Mouse (Mus musculus) intestine, embryonic 16.5 days (tissue): ENCODE results near the gene Spata31d1b. TPM values are rescaled to one million over a fixed set of nuclear protein-coding genes. Genes with fewer than 3 reads are reported as not detected.

ENCODE experiments used
- ATAC-seq: fragments of 200-750 bp; cut with Nextera tagmentation; 2 replicates; pipeline ENCODE4 v1.8.0; 2017; ENCODE audit warnings: moderate TSS enrichment, moderate library complexity
- H3K27ac ChIP-seq: fragments of 300-500 bp; sonication (generic); 2 replicates; pipeline ENCODE4 v1.5.1; 2014; ENCODE audit warnings: mild to moderate bottlenecking, low read length
- H3K27me3 ChIP-seq: fragments of 300-500 bp; sonication (generic); replicated peaks from 2 replicates; pipeline ENCODE4 v1.6.1; 2014; ENCODE audit warnings: low read length, control low read depth, mixed read lengths; ENCODE audit not compliant: control insufficient read depth, insufficient read depth
- H3K36me3 ChIP-seq: fragments of 300-500 bp; sonication (generic); 2 replicates; pipeline ENCODE4 v1.6.1; 2014; ENCODE audit warnings: low read length, control low read depth; ENCODE audit not compliant: control insufficient read depth, insufficient read depth
- H3K4me1 ChIP-seq: fragments of 300-500 bp; sonication (generic); 2 replicates; pipeline ENCODE4 v1.6.1; 2014; ENCODE audit warnings: low read length, control low read depth, mixed read lengths; ENCODE audit not compliant: control insufficient read depth, insufficient read depth
- H3K4me2 ChIP-seq: fragments of 300-500 bp; sonication (generic); 2 replicates; pipeline ENCODE4 v1.6.1; 2014; ENCODE audit warnings: low read depth, low read length, control low read depth
- H3K4me3 ChIP-seq: fragments of 300-500 bp; sonication (generic); 2 replicates; pipeline ENCODE4 v1.5.1; 2014; ENCODE audit warnings: mild to moderate bottlenecking, low read length
- H3K9ac ChIP-seq: fragments of 300-500 bp; sonication (generic); 2 replicates; pipeline ENCODE4 v1.6.1; 2014; ENCODE audit warnings: low read depth, low read length
- H3K9me3 ChIP-seq: fragments of 300-500 bp; sonication (generic); 2 replicates; pipeline ENCODE4 v1.6.1; 2016; ENCODE audit warnings: low read length, control low read depth; ENCODE audit not compliant: control insufficient read depth
- WGBS: fragments of 180-500 bp; shearing (Covaris S2); extraction: QIAGEN DNeasy Blood & Tissue Kit; methylation state at CpG from one replicate; pipeline ENCODE4 v1.1.7; 2014; 5-methylcytosine and 5-hydroxymethylcytosine counted together
- polyA plus RNA-seq: library from polyadenylated mRNA; unstranded; fragments of >200 nt; fragmentation: Nextera tagmentation; extraction: Ambion mirVana; gene quantifications from 2 replicates; pipeline ENCODE4 v1.2.1, GENCODE M21; 2015

Gene Spata31d1b
- polyA plus RNA-seq, 1 experiment from 2014 or later, result not detected

DNA sequence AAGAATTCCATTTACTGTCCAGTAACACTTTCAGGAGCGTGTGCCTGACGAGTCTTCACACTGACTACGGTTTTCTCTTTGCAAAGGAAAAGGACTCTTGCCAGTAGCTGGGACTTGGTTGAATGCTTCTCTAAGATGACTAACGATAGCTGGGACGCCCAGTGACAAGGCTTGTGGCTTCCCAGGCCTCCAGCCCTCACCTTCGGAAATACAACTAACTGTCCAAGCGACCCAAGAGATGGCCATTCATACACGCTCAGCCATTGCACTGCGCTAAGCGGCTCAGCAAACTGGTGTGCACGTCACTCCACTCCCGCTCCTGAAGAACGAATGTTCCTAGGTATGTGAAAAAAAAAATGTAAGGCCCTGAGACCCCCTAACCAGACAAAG lies 37.3 kb upstream of the Spata31d1b start:
- no peaks in the 10 kb centered on the region for H3K9me3 ChIP-seq
- peak overlapping the region; percentile 84 for H3K9ac ChIP-seq
- peak overlapping the region; percentile 84 for H3K4me3 ChIP-seq
- no peaks in the 10 kb centered on the region for H3K27me3 ChIP-seq
- no peak for ATAC-seq
- H3K27ac ChIP-seq, result peak overlapping the region; percentile 78
- H3K4me1 ChIP-seq, result peaks cover 13% of the 10 kb centered on the region
- H3K36me3 ChIP-seq, result no peaks in the 10 kb centered on the region
- 2% methylated on average over 13 of the region's 13 CpGs for WGBS
- H3K4me2 ChIP-seq, result peak overlapping the region; percentile 78

DNA sequence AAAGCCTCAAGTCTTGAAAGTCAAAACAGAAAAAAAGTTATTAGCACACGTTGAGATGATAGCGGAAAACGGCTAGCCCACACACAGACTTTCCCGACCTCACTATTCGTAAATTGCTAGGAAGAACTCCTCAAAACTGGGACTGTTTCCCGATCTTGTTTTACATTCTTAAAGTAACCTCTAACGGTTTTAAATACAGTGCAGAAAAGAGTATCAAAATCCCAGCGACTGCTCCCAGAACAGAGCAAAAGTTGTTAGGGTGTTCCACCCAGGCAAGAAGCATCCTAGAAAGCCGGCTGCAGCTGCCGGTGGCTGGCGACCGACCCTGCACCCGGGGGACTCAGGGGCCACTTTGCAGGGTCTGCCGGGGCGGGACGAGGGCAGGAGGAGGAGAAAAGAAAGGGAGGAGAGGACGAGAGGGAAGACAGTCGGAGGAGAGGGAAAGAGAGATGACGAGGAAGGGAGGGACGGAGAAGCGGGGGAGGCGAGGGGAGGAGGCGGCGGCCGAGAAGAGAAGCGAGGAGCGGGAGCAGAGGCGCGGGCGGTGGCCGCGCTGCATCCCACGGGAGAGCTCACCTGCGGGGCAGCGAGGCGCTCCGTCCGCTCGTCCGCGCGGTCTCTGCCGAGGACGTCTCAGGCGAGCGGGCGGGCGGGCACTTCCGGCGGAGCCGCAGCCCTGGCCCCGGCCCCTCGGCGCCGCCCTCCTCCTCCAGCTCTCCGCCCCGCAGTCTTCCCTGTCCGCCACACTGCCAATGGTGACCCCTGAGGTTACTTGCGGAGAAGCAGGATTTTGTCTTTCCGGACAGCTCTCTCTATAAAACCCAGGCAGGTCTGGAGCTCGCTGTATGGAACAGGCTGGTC lies 36.7 kb upstream of the Spata31d1b start, which contains the start of gene Golm1:
Gene Golm1, minus strand, starts transcription at position 661 of the 861 bp plus-strand sequence.
- Histone ChIP-seq H3K4me3 (peak within 1 kb of the TSS; percentile 84), H3K9ac (peak within 1 kb of the TSS; percentile 84), H3K4me1 (peaks cover 13% of the 10 kb centered on the region), H3K9me3 (no peaks in the 10 kb centered on the region), H3K27ac (peak within 1 kb of the TSS; percentile 78), H3K27me3 (no peaks in the 10 kb centered on the region), H3K4me2 (peak within 1 kb of the TSS; percentile 78), H3K36me3 (no peaks in the 10 kb centered on the region)
- peak; percentile 92 for ATAC-seq
- under 1% methylated on average over 27 of the region's 61 CpGs for WGBS

- Histone ChIP-seq H3K27me3 (no peaks in the 10 kb centered on the region), H3K9me3 (no peaks in the 10 kb centered on the region), H3K4me2 (no peak overlapping the region), H3K36me3 (no peaks in the 10 kb centered on the region), H3K27ac (no peak overlapping the region), H3K4me3 (no peak overlapping the region), H3K4me1 (peaks cover 13% of the 10 kb centered on the region), H3K9ac (no peak overlapping the region)
- ATAC-seq, result no peak
- 69% methylated on average over 12 of the region's 12 CpGs for WGBS
Observed at GRCm38 (mm10) chr13:59676316-59677229, 35.5 kb upstream of the Spata31d1b start.

DNA sequence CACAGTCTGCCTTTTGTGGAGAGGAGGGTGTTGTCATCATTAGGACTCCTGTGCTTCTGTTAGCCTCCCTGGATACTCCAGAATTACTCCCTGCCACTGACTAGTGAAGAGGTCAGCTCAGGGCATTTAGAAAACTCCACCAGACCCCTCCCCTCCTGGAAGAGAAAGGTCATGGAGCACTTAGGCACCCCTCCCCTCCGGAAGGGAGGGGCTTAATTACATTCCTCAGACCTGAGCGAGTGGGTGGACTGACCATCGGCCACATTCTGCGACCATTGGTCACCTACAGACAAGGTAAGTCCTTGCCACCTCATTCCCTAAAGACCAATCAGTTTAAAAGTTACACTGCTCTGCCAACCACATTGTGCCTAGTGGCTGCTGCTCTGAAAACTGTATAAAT lies 32.8 kb upstream of the Spata31d1b start:
- Histone ChIP-seq H3K4me1 (peaks cover 2% of the 10 kb centered on the region), H3K4me2 (no peak overlapping the region), H3K27ac (no peak overlapping the region), H3K4me3 (no peak overlapping the region), H3K9ac (no peak overlapping the region), H3K27me3 (no peaks in the 10 kb centered on the region), H3K9me3 (no peaks in the 10 kb centered on the region), H3K36me3 (no peaks in the 10 kb centered on the region)
- WGBS, result 24% methylated on average over 4 of the region's 4 CpGs
- no peak for ATAC-seq

DNA sequence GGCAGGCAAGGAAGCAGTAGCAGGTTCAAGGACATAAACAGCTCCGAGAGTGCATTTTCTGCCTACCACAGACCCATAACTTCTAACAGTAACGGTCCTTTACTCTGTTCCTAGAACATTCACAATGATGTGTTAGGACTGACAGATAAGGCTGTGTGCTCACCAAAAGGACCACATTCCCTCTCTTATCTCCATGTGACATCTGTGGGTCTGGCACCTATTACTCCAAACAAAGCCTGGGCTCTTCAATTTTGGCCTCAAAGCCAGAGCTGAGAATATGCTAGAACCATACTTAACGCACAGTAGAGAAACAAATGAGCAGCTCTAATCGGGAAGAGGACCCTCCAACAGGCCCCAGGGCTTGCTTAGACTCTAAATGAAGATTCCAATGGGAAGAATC lies 32.2 kb upstream of the Spata31d1b start:
- H3K36me3 ChIP-seq, result no peaks in the 10 kb centered on the region
- H3K9ac ChIP-seq, result no peak overlapping the region
- no peaks in the 10 kb centered on the region for H3K4me1 ChIP-seq
- no peak overlapping the region for H3K27ac ChIP-seq
- no peak overlapping the region for H3K4me3 ChIP-seq
- no peaks in the 10 kb centered on the region for H3K27me3 ChIP-seq
- no peak for ATAC-seq
- no peak overlapping the region for H3K4me2 ChIP-seq
- H3K9me3 ChIP-seq, result no peaks in the 10 kb centered on the region
- 64% methylated on average over 4 of the region's 4 CpGs for WGBS

DNA sequence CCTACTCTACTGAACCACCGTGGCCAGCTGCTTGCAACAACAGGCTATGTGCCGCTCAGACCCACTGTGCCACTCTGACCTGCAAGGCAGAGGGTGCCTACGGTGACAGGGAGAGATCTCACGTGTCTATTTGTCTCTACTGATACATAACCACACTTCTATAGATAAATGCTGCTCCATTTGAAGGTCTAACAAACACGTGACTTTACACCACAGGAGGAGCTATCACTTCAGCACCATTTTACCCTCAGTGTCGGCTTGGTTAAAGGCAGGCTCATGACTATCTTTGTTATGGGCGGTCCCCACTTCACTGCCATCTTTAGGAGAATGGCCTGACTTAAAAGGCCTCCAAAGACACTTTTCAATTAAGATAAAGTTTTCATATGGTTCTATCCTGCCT lies 29.5 kb upstream of the Spata31d1b start:
- WGBS, result 18% methylated on average over 7 of the region's 7 CpGs
- no peak for ATAC-seq
- no peaks in the 10 kb centered on the region for H3K27me3 ChIP-seq

DNA sequence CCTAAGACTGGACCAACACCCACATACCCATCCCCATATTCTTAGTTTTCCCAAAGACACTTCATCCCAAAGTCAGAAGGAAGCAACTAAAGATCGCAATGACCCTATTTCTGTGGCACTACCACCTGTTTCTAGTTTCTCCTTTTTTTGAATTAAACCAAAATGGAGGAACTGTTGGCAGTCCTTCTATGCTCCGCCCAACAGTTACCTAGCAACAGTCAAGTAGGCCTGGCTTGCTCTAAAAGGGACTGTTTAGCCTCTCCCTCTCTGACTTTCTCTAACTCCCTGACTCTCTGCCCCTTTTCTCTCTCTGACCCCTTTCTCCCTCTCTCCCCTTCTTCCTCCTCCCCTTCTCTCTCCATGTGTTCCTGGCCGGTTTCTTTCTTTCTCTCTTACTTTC lies 26.8 kb upstream of the Spata31d1b start:
- no peak overlapping the region for H3K4me2 ChIP-seq
- 76% methylated on average over 3 of the region's 3 CpGs for WGBS
- no peaks in the 10 kb centered on the region for H3K36me3 ChIP-seq
- no peaks in the 10 kb centered on the region for H3K4me1 ChIP-seq
- no peak overlapping the region for H3K27ac ChIP-seq
- H3K9ac ChIP-seq, result no peak overlapping the region
- H3K27me3 ChIP-seq, result no peaks in the 10 kb centered on the region
- H3K4me3 ChIP-seq, result no peak overlapping the region
- no peaks in the 10 kb centered on the region for H3K9me3 ChIP-seq
- ATAC-seq, result no peak

More for the DNA sequence above, 29.5 kb upstream of the Spata31d1b start:
- no peaks in the 10 kb centered on the region for H3K4me1 ChIP-seq
- no peak overlapping the region for H3K27ac ChIP-seq
- H3K36me3 ChIP-seq, result no peaks in the 10 kb centered on the region
- H3K9me3 ChIP-seq, result no peaks in the 10 kb centered on the region
- H3K4me2 ChIP-seq, result no peak overlapping the region
- H3K9ac ChIP-seq, result no peak overlapping the region
- no peak overlapping the region for H3K4me3 ChIP-seq

GRCm38 (mm10) chr13:59688338-59688770 lies 23.7 kb upstream of the Spata31d1b start:
- WGBS, result 68% methylated on average over 13 of the region's 13 CpGs
- no peaks in the 10 kb centered on the region for H3K36me3 ChIP-seq
- H3K27ac ChIP-seq, result no peak overlapping the region
- no peak overlapping the region for H3K4me2 ChIP-seq
- no peaks in the 10 kb centered on the region for H3K9me3 ChIP-seq
- no peak overlapping the region for H3K9ac ChIP-seq
- H3K4me1 ChIP-seq, result no peaks in the 10 kb centered on the region
- no peak overlapping the region for H3K4me3 ChIP-seq
- ATAC-seq, result no peak
- H3K27me3 ChIP-seq, result no peaks in the 10 kb centered on the region

- no peaks in the 10 kb centered on the region for H3K36me3 ChIP-seq
- no peaks in the 10 kb centered on the region for H3K27me3 ChIP-seq
- WGBS, result 88% methylated on average over 9 of the region's 9 CpGs
- H3K9me3 ChIP-seq, result no peaks in the 10 kb centered on the region
- H3K4me1 ChIP-seq, result no peaks in the 10 kb centered on the region
- H3K4me3 ChIP-seq, result no peak overlapping the region
- no peak for ATAC-seq
- H3K4me2 ChIP-seq, result no peak overlapping the region
- H3K27ac ChIP-seq, result no peak overlapping the region
- no peak overlapping the region for H3K9ac ChIP-seq
Observed at GRCm38 (mm10) chr13:59689313-59689712, 22.8 kb upstream of the Spata31d1b start.
